Mouse (Mus musculus) ES-Bruce4 (cell line): ENCODE results near the gene Smim7. TPM values are rescaled to one million over a fixed set of nuclear protein-coding genes. Genes with fewer than 3 reads are reported as not detected.

Experiments used
- H3K27ac ChIP-seq: 2 replicates; pipeline ENCODE4 v1.5.1; 2012; ENCODE audit warnings: low read length, inconsistent platforms; ENCODE audit not compliant: insufficient read depth
- H3K27me3 ChIP-seq: 2 replicates; pipeline ENCODE4 v1.6.1; 2012; ENCODE audit warnings: mild to moderate bottlenecking, low read length, inconsistent platforms; ENCODE audit not compliant: control insufficient read depth, poor library complexity, insufficient read depth, severe bottlenecking
- H3K36me3 ChIP-seq: 2 replicates; pipeline ENCODE4 v1.6.1; 2012; ENCODE audit warnings: inconsistent platforms, mild to moderate bottlenecking, low read length, moderate library complexity; ENCODE audit not compliant: control insufficient read depth, poor library complexity, insufficient read depth, severe bottlenecking
- H3K4me1 ChIP-seq: one replicate; pipeline ENCODE4 v1.8.1; 2011; ENCODE audit warnings: low read length; ENCODE audit not compliant: control insufficient read depth, insufficient read depth
- H3K4me3 ChIP-seq: 2 replicates; pipeline ENCODE4 v1.5.1; 2011; ENCODE audit warnings: low read depth, mild to moderate bottlenecking, low read length
- H3K9ac ChIP-seq: 2 replicates; pipeline ENCODE4 v1.6.1; 2012; ENCODE audit warnings: low read depth, mild to moderate bottlenecking, inconsistent platforms; ENCODE audit not compliant: poor library complexity, severe bottlenecking
- H3K9me3 ChIP-seq: replicated peaks from 2 replicates; pipeline ENCODE4 v1.6.1; 2012; ENCODE audit warnings: mild to moderate bottlenecking, low read length, inconsistent platforms; ENCODE audit not compliant: control insufficient read depth, poor library complexity, insufficient read depth, severe bottlenecking
- CTCF ChIP-seq: IDR thresholded peaks from one replicate; pipeline ENCODE4 v1.8.1; 2011; ENCODE audit warnings: low read depth, low read length
- EP300 ChIP-seq: IDR thresholded peaks from 2 replicates; pipeline ENCODE4 v1.6.1; 2011; ENCODE audit warnings: low read depth, low read length; ENCODE audit not compliant: insufficient read depth
- POLR2A ChIP-seq: IDR thresholded peaks from one replicate; pipeline ENCODE4 v1.8.1; 2011; ENCODE audit warnings: low read length; ENCODE audit not compliant: insufficient read depth
- polyA plus RNA-seq: library from polyadenylated mRNA; stranded (reverse); fragments of >200 nt; gene quantifications from 2 replicates; pipeline ENCODE4 v1.2.4, GENCODE M21; 2011; ENCODE audit warnings: low read depth; ENCODE audit not compliant: missing spikeins, insufficient read depth, insufficient read length

The Smim7 gene
- polyA plus RNA-seq, 1 experiment = 77.7 TPM

DNA sequence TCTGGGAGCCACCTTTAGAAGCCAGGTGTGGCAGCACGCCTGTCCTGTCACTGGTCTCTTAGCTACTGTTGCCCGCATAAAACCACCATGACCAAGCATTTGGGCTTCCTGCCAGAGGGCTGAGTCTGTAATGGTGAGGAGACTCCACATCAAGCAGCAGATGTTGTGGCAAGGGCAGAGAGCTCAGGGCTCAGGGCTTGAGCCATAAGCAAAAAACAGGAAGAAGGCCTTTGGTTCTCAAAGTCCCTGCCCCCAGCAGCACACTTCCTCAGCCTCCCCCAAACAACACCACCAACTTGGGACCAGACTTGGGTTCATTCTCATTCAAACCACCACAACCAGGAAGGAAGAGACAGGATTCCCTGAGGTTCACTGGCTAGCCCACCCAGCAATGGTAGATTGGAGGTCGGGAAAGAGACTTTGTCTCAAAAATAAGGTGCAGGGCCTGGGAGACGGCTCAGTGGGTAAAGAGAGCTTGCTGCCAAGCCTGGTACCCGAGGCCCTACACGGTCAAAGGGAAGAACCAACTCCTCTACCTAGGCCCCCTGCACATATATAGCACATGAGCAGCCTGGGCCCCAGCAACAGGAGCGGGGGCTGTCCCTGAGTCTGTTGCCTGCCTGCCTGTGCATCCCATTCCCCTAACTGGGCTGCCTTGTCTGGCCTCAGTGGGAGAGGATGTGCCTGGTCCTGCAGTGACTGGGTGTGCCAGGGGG is 12.3 kb upstream of the Smim7 start:
- no peak overlapping the region for H3K4me3 ChIP-seq
- TF ChIP-seq EP300 (no peak), POLR2A (no peak), CTCF (no peak)
- no peaks in the 10 kb centered on the region for H3K27me3 ChIP-seq
- no peak overlapping the region for H3K27ac ChIP-seq
- no peaks in the 10 kb centered on the region for H3K36me3 ChIP-seq
- no peak overlapping the region for H3K9ac ChIP-seq
- no peaks in the 10 kb centered on the region for H3K9me3 ChIP-seq
- H3K4me1 ChIP-seq = no peaks in the 10 kb centered on the region

DNA sequence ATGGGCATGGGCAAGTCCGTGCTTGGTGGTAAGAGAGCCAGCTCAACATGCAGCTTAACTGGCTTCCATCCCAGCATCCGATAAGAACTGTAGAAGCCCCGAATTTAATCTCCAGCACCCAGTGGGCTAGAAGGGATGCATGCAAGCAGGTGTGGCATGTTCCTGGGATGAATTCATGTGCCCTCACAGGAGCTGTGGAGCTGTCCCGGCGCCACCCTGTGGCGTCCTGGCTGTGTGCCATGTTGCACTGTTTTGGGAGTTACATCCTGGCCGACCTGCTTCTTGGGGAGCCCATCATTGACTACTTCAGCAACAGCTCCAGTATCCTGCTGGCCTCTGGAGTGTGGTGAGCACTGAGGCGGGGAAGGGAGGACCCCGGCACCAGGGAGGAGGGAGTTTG is 8.5 kb upstream of the Smim7 start:
- H3K4me3 ChIP-seq = no peak overlapping the region
- TF ChIP-seq CTCF (peak; percentile 42), POLR2A (no peak), EP300 (no peak)
- H3K36me3 ChIP-seq = no peaks in the 10 kb centered on the region

DNA sequence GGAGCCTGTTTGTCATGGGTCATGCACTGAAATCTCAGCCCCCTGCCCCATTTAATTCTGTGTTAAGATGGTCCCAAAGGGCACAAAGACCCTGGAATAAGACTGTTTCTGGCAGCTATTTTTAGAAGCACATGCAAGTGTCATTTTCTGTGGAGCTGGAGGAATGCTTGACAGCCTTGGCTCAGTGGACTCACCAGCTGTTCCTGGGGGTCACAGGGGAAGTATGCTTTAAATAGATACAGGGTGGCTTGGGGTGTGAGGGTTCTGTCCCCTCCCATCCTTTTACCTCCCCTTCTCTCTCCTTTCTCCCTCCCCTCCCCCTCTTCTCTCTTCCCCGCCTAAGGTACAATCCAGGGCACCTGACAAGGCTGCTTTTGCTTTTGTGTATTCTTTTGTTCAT is 7.1 kb upstream of the Smim7 start:
- Histone ChIP-seq H3K4me3 (no peak overlapping the region), H3K36me3 (no peaks in the 10 kb centered on the region), H3K27ac (no peak overlapping the region), H3K9ac (no peak overlapping the region), H3K27me3 (no peaks in the 10 kb centered on the region), H3K9me3 (no peaks in the 10 kb centered on the region), H3K4me1 (no peaks in the 10 kb centered on the region)
- TF ChIP-seq POLR2A (no peak), EP300 (no peak), CTCF (no peak)

More for the DNA sequence above, 8.5 kb upstream of the Smim7 start:
- Histone ChIP-seq H3K27me3 (no peaks in the 10 kb centered on the region), H3K9me3 (no peaks in the 10 kb centered on the region), H3K27ac (no peak overlapping the region), H3K9ac (no peak overlapping the region), H3K4me1 (no peaks in the 10 kb centered on the region)

- Histone ChIP-seq H3K27me3 (no peaks in the 10 kb centered on the region), H3K9me3 (no peaks in the 10 kb centered on the region), H3K4me3 (no peak overlapping the region), H3K9ac (no peak overlapping the region), H3K36me3 (no peaks in the 10 kb centered on the region), H3K4me1 (no peaks in the 10 kb centered on the region), H3K27ac (no peak overlapping the region)
- no peak for TF ChIP-seq CTCF
- TF ChIP-seq EP300 = no peak
- no peak for TF ChIP-seq POLR2A
Observed at GRCm38 (mm10) chr8:72577266-72577665, 6.4 kb upstream of the Smim7 start.

DNA sequence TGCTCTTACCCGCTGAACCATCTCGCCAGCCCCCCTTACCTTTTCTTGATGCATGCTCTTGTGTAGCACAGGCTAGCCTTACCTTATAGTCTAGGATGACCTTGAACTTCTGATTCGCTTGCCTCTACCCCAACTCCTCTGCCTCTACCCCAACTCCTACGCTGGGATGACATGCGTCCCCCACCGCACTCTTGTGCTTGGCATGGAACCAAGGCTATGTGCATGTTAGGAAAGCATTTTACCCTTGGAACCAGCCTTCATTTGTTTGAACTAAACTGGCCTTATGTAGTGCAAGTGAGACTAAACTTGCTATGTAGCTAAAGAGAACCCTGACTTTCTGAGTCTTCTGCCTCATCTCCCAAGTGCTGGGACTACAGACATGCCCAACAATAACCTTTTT is 5.0 kb upstream of the Smim7 start:
- Histone ChIP-seq H3K9ac (no peak overlapping the region), H3K4me3 (no peak overlapping the region), H3K27ac (no peak overlapping the region), H3K27me3 (no peaks in the 10 kb centered on the region), H3K9me3 (no peaks in the 10 kb centered on the region), H3K4me1 (no peaks in the 10 kb centered on the region), H3K36me3 (no peaks in the 10 kb centered on the region)
- no peak for TF ChIP-seq EP300

- no peak overlapping the region for H3K27ac ChIP-seq
- no peaks in the 10 kb centered on the region for H3K27me3 ChIP-seq
- TF ChIP-seq POLR2A (no peak), CTCF (no peak), EP300 (no peak)
- peaks cover 2% of the 10 kb centered on the region for H3K4me1 ChIP-seq
- H3K9me3 ChIP-seq = no peaks in the 10 kb centered on the region
- H3K9ac ChIP-seq = no peak overlapping the region
- H3K4me3 ChIP-seq = no peak overlapping the region
- H3K36me3 ChIP-seq = peaks cover 12% of the 10 kb centered on the region
Observed at GRCm38 (mm10) chr8:72573450-72573849, 2.6 kb upstream of the Smim7 start.
